Mouse (Mus musculus) layer of hippocampus, adult 11-12 months (tissue): ENCODE results near the gene Lgi4.

Experiments used
- DNase-seq: peaks from one replicate; pipeline ENCODE4 v3.0.0; 2022; ENCODE audit warnings: low spot score

Gene Lgi4

GRCm38 (mm10) chr7:31107781-31108180 is 48.6 kb downstream of the Lgi4 start:
- no peak for DNase-seq

- DNase-seq, result no peak
These were observed 49.9 kb downstream of the Lgi4 start for GRCm38 (mm10) chr7:31109091-31109490.

DNA sequence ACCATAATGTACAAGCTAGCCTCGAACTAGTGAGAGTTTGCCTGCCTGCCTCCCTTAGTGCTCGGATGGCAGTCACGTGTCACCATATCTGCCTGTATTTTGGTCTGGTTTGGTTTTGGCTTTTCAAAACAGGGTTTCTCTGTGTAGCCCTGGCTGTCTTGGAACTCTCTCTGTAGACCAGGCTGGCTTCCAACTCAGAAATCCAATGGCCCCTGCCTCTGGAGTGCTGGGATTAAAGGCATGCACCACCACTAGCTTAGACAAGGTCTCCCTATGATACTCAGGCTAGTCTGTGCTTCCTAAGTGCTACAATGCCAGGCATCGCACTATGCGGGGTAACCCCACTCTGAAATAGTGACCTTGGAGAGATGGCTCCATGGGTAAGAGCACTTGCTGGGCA is 50.7 kb downstream of the Lgi4 start:
- no peak for DNase-seq

- no peak for DNase-seq
These were observed 51.8 kb downstream of the Lgi4 start for GRCm38 (mm10) chr7:31110861-31111385.

DNA sequence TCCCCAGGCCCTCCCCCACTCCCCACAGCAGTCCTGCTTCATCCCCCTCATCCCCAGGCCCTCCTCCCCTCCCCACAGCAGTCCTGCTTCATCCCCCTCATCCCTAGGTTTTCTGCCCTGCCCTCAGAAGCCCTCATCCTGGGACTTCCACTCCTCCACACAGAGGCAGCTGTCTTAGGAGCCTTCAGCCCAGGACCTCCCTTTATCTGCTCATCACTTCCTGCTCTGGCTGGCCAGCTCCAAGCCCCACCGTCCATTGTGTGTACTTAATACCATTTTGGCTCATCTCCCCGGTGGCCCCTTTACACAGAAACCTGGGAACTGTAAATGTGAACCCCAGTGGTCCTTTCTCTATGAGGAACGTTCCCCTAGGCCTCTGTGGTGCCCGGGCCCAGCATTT is 52.9 kb downstream of the Lgi4 start:
- no peak for DNase-seq

DNA sequence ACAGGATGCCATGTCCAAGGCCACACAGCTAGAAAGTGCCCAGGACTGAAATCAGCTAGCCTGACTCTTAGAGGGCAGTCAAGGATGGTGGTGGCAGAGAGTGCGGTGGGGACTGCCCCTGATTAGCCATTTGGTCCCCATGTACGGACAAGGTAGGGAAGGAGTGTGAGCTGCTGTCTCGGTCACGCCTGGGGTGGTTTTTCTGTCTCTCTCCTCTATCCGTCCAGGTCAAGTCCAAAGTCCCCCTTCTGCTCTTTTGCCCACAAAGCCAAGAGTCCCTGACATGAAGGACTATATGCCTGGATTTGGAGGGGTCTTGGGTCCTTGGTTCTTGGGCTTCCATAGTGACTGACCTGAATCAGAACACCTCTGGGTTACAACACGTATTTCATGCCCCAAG is 54.7 kb downstream of the Lgi4 start:
- DNase-seq, result no peak

GRCm38 (mm10) chr7:31114646-31115045 is 55.5 kb downstream of the Lgi4 start:
- DNase-seq, result no peak

GRCm38 (mm10) chr7:31115182-31115581 is 56.0 kb downstream of the Lgi4 start, which contains the start of gene Hpn:
Hpn (minus strand) TSS chr7:31115290.
- no peak for DNase-seq

DNA sequence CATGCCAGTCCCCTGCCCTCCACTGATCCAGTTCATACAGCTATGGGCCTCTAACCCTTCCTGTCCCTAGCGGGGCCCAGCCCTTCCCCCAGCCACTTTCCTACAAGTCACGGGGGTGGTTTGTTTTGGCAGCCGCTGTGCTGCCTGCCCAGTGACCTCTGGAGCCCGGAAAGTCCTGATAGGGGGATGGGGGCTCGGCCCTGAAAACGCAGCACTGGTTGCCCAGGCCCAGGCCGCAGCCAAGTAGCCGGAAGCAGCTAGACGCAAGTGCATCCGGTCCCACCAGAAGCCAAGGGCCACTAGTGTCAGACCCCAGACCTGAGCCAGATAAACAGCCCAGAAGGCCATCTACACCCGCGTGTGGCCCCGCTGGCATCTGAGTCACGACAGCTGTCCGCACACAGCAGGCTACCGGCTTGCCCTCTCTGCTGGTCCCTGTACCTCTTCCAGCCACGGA is 56.5 kb downstream of the Lgi4 start:
- DNase-seq, result no peak

- no peak for DNase-seq
These were observed 57.6 kb downstream of the Lgi4 start for GRCm38 (mm10) chr7:31116721-31117145.

- DNase-seq, result peak; percentile 67
These were observed 58.3 kb downstream of the Lgi4 start for GRCm38 (mm10) chr7:31117465-31117864.

DNA sequence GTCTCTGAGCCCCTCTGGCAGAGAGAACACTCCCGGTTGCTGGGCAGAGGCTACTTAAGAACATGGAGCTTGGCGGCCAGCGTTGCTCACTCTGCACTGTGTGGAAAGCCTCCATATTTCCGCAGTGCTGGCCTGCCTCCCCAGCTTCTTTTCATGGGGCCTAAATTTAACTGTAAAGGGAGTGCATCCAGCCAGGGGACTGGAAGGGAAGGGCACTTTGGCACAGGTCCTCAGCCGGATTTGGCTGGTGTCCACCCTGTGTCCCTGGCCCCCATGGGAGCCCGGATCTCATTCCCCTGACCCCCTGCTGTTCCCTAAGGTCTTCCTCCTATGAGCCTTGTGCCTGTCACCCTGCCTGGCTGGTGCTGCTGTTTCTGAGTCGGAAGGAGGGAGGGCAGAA is 59.3 kb downstream of the Lgi4 start:
- DNase-seq, result no peak

DNA sequence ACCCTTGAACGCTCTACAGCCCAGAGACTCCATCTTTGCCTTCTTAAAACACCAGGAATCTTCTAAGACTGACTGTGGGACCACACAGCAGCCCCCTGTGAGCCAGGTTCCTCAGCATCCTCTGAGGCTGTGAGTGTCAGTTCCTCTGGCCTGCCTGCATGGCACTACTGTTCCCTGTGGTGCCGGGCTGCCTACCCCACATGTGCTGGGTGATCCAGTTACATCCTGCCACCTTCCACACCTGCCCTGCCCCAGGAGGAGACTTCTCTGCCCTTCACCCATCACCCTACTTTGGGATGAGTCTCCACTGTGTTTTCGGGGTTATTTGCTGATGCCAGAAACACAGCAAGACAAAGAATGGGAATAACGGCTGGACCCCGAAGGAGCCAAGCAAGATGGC is 60.4 kb downstream of the Lgi4 start:
- DNase-seq, result no peak
